Mouse (Mus musculus) T-cell, adult 2 months (primary cell): Measurements from ENCODE around the gene Mfsd11.

Experiments used
- DNase-seq: peaks from one replicate; pipeline ENCODE4 v3.0.0; 2022; ENCODE audit warnings: low spot score

The Mfsd11 gene

GRCm38 (mm10) chr11:116852291-116852890 lies at the start of gene Mfsd11:
Gene Mfsd11, plus strand, starts transcription at chr11:116852440.
- peak; percentile 82 for DNase-seq

- DNase-seq, result no peak
Measured at GRCm38 (mm10) chr11:116802709-116803108, 49.5 kb upstream of the Mfsd11 start.

DNA sequence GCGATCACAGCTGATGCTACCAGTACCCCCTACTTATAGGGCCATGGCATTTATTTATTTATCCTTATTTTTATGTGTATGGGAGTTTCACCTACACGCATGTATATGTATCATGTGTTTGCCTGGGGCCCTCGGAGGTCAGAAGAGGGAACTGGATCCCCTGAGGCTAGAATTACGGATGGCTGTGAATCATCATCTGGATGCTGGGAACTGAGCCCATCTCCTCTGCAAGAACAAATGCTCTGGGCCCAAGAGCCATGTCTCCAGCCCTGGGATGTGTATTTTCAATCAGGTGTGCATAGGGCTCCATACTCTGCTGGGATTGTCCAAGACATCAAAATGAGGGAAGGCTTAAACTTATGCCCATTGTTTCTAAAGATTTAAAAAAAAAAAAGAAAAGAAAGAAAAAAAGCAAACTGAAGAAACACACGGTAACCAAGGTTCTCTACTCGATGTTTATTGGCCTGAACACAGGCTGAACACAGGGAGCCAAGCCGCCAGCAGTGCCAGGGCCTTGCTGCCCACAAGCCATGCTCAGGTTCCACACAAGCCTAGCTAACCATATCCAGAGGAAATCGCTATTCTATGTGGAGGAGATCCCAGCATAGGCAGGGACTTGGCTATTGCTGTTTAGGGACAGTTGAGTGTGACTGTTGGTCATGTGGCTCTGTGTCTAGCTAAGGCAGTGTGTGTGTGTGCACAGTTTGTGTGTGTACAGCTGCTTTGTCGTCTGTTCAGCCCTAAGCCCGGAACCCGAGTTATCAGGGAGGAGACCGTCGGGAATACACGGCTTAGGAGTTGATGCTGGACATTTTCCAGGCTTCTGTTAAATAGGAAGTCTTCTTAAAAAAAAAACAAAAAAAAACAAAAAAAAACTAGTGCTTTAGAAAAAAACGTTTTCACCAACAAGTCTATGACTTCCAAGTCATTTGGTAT lies 45.8 kb upstream of the Mfsd11 start:
- DNase-seq, result no peak

GRCm38 (mm10) chr11:116807116-116807515 lies 45.1 kb upstream of the Mfsd11 start:
- no peak for DNase-seq

DNA sequence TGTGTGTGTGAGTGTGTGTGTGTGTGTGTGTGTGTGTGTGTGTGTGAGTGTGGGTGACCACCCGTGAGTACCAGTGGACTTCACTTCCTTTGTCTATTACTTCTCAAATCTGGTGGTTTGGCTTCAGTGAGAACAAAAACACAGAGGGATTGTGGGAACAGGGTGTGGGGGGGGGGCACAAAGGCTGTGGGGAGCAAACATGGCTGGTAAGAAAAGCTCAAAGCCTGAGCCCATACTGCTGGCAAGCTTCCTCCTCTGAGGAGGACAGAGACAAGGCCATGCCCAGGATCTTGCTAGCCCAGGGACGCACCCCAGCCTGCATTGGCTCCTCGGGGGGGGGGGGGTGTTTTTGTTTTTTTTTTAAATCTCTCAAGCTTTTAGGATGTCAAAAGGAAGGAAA lies 44.7 kb upstream of the Mfsd11 start:
- no peak for DNase-seq

GRCm38 (mm10) chr11:116807938-116808606 lies 44.2 kb upstream of the Mfsd11 start:
- DNase-seq, result peak; percentile 58

DNA sequence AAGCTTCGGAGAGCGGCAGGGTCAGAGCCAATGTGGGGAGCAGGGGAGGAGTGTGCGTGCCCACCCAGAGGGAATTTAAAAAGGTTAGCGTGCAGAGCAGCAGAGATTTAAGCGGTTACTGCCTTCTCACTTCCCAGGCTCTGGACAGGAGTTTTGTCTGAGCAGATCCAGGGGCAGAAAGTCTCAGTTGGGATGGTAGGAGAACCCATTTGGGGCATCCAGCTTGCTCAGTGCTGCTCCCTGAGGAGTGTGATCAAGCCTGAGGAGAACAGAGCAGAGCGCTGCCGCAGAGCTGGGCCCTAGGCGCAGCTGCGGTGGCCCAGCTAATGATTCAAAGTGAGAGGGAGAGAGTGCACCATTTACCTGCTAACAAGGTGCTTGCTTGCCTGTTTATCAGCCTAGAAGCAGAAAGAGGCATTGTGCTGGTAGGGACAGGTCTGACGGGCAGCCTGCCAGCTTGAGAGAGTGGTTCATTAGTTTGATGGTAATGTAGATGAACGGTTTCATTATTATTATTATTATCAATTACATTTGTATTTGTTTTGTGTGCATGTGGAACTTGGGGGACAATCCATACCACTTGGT lies 43.3 kb upstream of the Mfsd11 start:
- no peak for DNase-seq

DNA sequence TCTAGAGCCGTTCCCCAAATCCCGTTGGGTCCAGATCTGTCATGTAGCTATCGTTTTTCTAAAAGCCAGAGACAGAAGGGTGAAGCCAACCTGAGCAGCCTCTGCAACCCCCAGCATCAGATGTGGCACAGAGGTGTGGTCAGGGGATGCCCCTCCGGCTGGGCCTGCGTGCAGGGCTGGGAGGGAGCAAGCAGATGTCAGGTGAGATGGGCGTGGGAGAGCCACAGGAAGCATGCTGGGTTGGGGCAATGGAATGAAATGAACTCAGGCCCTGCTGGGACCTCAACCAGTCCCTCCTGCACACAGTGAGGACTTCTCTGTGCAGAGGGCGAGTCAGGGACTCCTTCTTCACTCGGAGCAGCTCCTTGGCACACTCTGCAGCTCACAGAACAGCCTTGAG lies 42.7 kb upstream of the Mfsd11 start:
- DNase-seq, result no peak

DNA sequence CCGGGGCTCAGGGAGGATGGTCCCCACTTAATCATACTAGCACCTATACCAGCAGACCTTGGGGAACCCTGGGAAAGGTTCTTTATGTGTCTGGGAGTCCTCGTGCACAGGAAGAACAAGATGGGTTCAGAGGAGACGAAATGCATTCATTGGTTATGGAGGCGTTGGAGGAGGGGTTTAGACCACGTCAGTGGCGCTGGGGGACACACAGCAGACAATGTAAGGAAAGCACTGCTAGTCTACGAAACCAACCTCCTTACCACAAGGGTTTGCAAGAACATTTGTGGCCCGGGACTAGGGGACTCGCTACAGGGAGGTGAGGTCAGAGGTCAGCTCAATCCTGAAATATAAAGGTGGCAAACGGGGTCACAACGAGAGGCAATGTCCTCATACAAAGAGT lies 41.7 kb upstream of the Mfsd11 start:
- no peak for DNase-seq

DNA sequence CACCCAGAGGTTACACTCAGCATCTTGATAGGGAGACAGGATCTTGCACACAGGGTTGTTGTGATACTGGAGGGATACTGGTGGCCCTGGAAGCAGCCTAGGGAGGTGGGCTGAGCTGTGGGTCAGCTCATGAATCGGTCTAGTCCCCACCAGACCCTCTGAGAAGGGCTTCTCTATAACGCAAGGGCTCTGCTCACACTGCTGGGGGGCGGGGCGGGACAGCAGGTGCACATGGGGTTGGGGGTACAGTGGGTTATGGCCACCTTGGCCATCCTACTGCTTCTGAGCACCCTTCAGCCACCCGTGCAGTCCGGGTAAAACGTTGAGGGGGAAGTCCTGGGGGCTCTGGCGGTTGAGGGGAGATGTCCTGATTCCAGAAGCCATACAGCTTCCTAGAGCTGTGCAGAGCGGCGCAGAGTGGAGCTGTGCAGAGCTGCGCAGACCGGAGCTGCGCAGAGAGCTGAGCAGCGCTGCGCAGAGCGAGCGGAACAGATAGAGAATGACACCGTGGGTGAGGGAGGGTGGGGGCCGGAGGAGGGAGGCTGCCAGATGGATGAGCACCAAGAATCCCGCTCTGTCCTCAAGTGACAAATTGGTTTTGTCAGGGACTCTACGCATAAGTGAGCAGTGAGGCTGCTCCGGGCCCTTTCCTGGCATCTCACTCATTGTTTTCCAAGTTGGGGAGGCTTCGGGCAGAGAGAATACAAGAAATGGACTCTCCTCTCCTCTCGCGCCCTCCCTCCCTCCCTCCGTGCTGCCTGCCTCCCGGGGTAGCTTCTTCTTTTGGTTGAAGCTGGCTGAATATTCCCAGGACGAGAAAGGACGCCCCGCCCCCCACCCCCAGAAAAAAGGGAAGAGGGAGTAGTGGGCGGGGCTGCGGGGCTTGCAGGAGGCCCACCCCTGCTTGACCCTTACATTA lies 41.0 kb upstream of the Mfsd11 start:
- DNase-seq, result peak; percentile 38

DNA sequence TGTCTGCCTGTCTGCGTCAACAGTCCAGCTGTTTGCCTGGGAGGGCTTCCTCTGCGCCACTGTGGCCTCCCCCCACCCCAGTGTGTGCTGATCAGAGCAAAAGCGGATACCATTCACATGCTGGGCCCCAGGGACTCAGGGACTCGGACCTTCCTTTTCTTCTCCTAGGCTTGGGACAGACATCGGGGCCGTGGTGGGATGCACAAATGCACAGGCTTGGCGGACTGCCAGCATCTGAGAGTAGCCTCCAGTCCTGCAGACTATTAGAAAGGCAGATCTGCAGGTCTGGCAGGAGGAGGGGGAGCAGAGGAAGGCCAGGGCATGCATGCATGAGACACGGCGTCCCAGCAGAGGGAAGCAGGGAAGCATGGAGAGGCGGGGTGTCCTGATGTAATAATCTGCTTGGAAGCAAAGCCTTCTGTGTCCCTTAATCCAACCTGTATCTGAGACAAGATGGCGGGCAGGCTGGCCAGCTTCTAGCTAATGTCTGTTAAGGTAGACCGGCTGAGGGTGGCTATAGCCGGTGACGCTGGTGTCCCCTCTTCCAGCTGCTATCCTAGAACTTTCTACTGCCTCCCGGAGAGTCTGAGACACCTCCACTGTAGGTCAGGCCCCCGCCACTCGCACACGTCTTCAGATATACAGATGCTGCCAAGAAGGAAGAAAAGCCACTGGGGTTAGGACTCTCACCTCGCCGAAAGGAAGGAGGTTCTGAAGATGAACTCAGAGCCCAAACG lies 39.3 kb upstream of the Mfsd11 start:
- no peak for DNase-seq

GRCm38 (mm10) chr11:116813610-116814009 lies 38.6 kb upstream of the Mfsd11 start:
- DNase-seq, result no peak

GRCm38 (mm10) chr11:116814076-116814883 lies 38.0 kb upstream of the Mfsd11 start:
- DNase-seq, result no peak

DNA sequence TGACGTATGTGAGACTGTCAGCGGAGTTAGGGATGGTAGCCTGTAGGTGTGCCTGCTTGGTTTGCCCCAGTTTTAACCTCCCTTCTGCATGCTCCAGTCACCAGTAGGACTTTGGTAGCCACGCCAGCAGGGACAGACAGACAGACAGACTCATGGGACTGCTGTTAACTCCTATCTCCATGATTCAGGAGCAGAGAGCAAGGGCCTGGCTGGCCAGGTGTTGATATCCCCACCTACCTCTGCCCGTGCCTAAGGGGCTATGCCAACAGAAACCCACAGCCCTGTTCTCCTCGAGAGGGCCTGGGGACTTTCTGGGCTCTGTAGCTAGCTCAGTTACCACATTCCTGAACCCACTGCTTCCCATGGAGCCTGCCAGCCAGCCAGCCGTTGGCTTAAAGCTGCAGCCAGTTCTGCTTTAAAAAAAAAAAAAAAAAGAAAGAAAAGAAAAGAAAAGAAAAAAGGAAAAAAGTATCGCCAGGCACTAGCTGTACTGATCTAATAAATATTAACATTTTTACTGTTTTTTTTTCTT lies 37.3 kb upstream of the Mfsd11 start:
- DNase-seq, result no peak

DNA sequence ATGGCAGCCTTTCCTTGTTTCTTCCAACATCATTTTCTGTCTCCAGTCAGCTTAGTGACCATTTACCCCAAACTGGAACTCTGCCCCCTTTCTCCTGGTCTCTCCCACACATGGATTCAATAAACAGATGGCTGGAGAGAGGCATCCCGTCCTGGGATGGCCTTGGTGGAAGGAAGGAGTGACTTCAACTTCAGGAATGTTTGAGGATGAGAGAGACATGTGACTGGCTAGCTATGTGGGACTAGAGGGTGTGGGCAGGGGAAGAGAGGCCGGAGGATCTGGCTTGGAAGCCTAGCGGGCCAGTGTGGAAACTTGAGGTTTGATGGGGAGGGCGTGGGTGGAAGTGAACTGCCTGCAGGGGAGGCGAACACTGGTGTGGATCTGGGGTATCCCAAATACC lies 35.5 kb upstream of the Mfsd11 start:
- DNase-seq, result no peak

GRCm38 (mm10) chr11:116817567-116817966 lies 34.7 kb upstream of the Mfsd11 start:
- DNase-seq, result no peak

DNA sequence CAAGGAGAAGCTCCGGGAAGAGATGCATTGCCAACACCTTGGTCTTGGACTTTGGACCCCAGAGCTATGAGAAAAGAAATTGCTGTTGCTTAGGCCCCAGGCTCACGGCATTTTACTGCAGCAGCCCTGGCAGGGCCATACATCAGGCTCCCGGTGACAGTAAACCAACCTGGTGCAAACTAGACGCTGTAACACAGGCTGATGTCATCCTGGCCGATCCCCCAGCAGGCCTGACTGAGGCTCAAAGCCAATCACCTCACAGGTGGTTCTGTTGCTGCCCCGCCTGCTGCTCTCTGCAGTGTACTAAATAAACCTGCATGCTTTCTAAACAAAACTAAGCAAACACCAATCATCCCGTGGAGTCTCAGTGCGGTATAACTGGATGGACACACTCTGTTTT lies 33.5 kb upstream of the Mfsd11 start:
- no peak for DNase-seq

DNA sequence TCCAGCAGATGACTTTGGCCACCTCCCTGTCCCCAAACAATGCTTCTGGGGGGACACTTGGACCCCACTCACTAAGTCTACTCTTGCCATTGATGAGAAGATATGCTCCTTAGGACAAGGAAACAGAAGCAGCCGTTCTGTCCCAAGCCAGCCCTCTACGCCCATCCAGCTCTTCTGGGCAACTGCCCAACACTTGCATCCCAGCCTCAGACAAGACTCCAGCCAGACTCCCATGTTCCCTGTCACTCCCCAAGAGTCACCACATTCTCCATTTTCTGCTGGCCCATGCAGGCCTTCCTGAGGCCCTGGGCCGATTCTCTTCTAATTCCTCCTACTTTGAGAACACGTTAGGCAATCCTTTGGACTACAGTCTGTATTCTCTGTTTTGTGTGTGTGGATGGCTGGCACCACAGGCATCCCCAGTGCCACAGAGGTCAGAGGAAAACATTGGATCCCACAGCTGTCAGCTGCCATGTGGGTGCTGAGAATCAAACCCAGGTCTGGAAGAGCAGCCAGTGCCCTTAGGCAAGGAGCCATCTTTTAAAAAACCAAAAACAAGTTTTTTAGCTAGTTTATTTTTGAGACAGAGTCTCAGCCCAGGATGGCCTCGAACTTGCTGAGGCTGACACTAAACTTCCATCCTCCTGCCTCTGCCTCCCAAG lies 32.2 kb upstream of the Mfsd11 start:
- DNase-seq, result no peak
